Mouse (Mus musculus): ENCODE data around the gene Gm49361. TPM values are rescaled to one million over a fixed set of nuclear protein-coding genes. Genes with fewer than 3 reads are reported as not detected.

The Gm49361 gene
- total and polyA plus RNA-seq, 3 experiments = not detected

GRCm38 (mm10) chr14:57646155-57646554 is 99.7 kb downstream of the Gm49361 start:
- dilution Hi-C loops (cut with MboI; ENCODE audit: extremely low pct_ligation_motif_present, extremely low pct_unique_long_range_greater_than_20kb, low sequenced_read_pairs) = no loop called here
- DNase-seq (ENCODE audit: extremely low read depth) = no peak
- peaks cover 8 to 65% of the 10 kb centered on the region in 2 experiments for H3K36me3 ChIP-seq (replicated peaks in 1 of 2; ENCODE audit: control insufficient read depth in 1 of 2, insufficient read depth in 1 of 2, low read length in 1 of 2)

GRCm38 (mm10) chr14:57639153-57639552 is 106.8 kb downstream of the Gm49361 start:
- Histone ChIP-seq H3K27me3 (replicated peaks) (no peaks in the 10 kb centered on the region), H3K79me2 (replicated peaks; ENCODE audit: control insufficient read depth, extremely low read depth, insufficient read depth, poor library complexity, severe bottlenecking) (peaks cover 11% of the 10 kb centered on the region), H3K36me3 (replicated peaks in 1 of 2; ENCODE audit: control insufficient read depth in 1 of 2, insufficient read depth in 1 of 2, low read length in 1 of 2) (peaks cover 15 to 79% of the 10 kb centered on the region in 2 experiments), H3K9ac (ENCODE audit: insufficient read depth, low read depth) (no peak overlapping the region), H3K4me2 (ENCODE audit: insufficient read depth, low read depth, poor library complexity, severe bottlenecking) (no peak overlapping the region), H3K4me3 (replicated peaks in 1 of 3; ENCODE audit: low read depth in 2 of 3, low read length in 2 of 3, poor library complexity in 1 of 3) (no peak overlapping the region), H3K9me3 (replicated peaks; ENCODE audit: low read length) (no peaks in the 10 kb centered on the region), H3K27ac (ENCODE audit: insufficient read depth, low read depth) (no peak overlapping the region), H3K4me1 (ENCODE audit: control insufficient read depth in 1 of 2, insufficient read depth in 2 of 2) (no peaks in the 10 kb centered on the region)
- in situ Hi-C loops (cut with MboI; ENCODE audit: low pct_ligation_motif_present, low pct_unique_long_range_greater_than_20kb, low sequenced_read_pairs) = no loop called here
- dilution Hi-C loops (cut with MboI; ENCODE audit: extremely low pct_ligation_motif_present, extremely low pct_unique_long_range_greater_than_20kb, low sequenced_read_pairs) = no loop called here
- TF ChIP-seq CHD1 (IDR thresholded peaks at IDR 0.05; ENCODE audit: low read depth, low read length) (no peak), RAD21 (IDR thresholded peaks at IDR 0.05; ENCODE audit: low read depth, low read length) (no peak), PAX5 (IDR thresholded peaks at IDR 0.05; ENCODE audit: low read length) (no peak), TBP (conservative IDR thresholded peaks at IDR 0.05; ENCODE audit: low read depth, low read length) (no peak), E2F4 (IDR thresholded peaks at IDR 0.05; ENCODE audit: insufficient replicate concordance, low read depth, low read length) (no peak), NELFE (IDR thresholded peaks at IDR 0.05; ENCODE audit: low read depth, low read length) (no peak), JUND (conservative IDR thresholded peaks at IDR 0.05; ENCODE audit: low read depth, low read length) (no peak), MAX (IDR thresholded peaks at IDR 0.05; ENCODE audit: low read length) (no peak), GABPA (IDR thresholded peaks at IDR 0.05; ENCODE audit: insufficient replicate concordance, low read depth, low read length) (no peak), MXI1 (IDR thresholded peaks at IDR 0.05; ENCODE audit: low read depth, low read length) (no peak), ZNF384 (IDR thresholded peaks at IDR 0.05; ENCODE audit: low read depth, low read length) (no peak), MAFK (IDR thresholded peaks at IDR 0.05; ENCODE audit: insufficient replicate concordance, low read length) (no peak), POLR2AphosphoS2 (IDR thresholded peaks at IDR 0.05; ENCODE audit: low read depth, low read length) (no peak), KAT2A (IDR thresholded peaks at IDR 0.05; ENCODE audit: insufficient replicate concordance, low read length) (no peak), MEF2A (IDR thresholded peaks at IDR 0.05; ENCODE audit: borderline replicate concordance, low read depth, low read length) (no peak), UBTF (IDR thresholded peaks at IDR 0.05; ENCODE audit: low read depth, low read length) (no peak), USF2 (conservative IDR thresholded peaks at IDR 0.05; ENCODE audit: low read depth, low read length) (no peak), ELF1 (IDR thresholded peaks at IDR 0.05; ENCODE audit: low read depth, low read length) (no peak)
- no peak for DNase-seq (ENCODE audit: extremely low read depth)

More at GRCm38 (mm10) chr14:57646155-57646554, 99.7 kb downstream of the Gm49361 start:
- H3K27me3 ChIP-seq (replicated peaks) = no peaks in the 10 kb centered on the region
- peaks cover 41% of the 10 kb centered on the region for H3K79me2 ChIP-seq (replicated peaks; ENCODE audit: control insufficient read depth, extremely low read depth, insufficient read depth, poor library complexity, severe bottlenecking)
- H3K27ac ChIP-seq (ENCODE audit: insufficient read depth, low read depth) = no peak overlapping the region
- no peak overlapping the region for H3K9ac ChIP-seq (ENCODE audit: insufficient read depth, low read depth)
- H3K9me3 ChIP-seq (replicated peaks; ENCODE audit: low read length) = no peaks in the 10 kb centered on the region
- H3K4me2 ChIP-seq (ENCODE audit: insufficient read depth, low read depth, poor library complexity, severe bottlenecking) = no peak overlapping the region
- in situ Hi-C loops (cut with MboI; ENCODE audit: low pct_ligation_motif_present, low pct_unique_long_range_greater_than_20kb, low sequenced_read_pairs) = no loop called here
- no peak overlapping the region for H3K4me3 ChIP-seq (replicated peaks in 1 of 3; ENCODE audit: low read depth in 2 of 3, low read length in 2 of 3, poor library complexity in 1 of 3)
- TF ChIP-seq RAD21 (IDR thresholded peaks at IDR 0.05; ENCODE audit: low read depth, low read length) (no peak), JUND (conservative IDR thresholded peaks at IDR 0.05; ENCODE audit: low read depth, low read length) (no peak), NELFE (IDR thresholded peaks at IDR 0.05; ENCODE audit: low read depth, low read length) (no peak), MYC (IDR thresholded peaks at IDR 0.05; ENCODE audit: low read depth, low read length) (no peak), USF2 (conservative IDR thresholded peaks at IDR 0.05; ENCODE audit: low read depth, low read length) (no peak), GABPA (IDR thresholded peaks at IDR 0.05; ENCODE audit: insufficient replicate concordance, low read depth, low read length) (no peak), MEF2A (IDR thresholded peaks at IDR 0.05; ENCODE audit: borderline replicate concordance, low read depth, low read length) (no peak), SIN3A (IDR thresholded peaks at IDR 0.05; ENCODE audit: low read length) (no peak), POLR2A (IDR thresholded peaks at IDR 0.05; ENCODE audit: low read depth, low read length) (no peak), RCOR1 (conservative IDR thresholded peaks at IDR 0.05; ENCODE audit: low read depth, low read length) (no peak), HCFC1 (IDR thresholded peaks at IDR 0.05; ENCODE audit: low read depth, low read length) (no peak), BHLHE40 (IDR thresholded peaks at IDR 0.05; ENCODE audit: low read depth, low read length) (no peak), CHD2 (IDR thresholded peaks at IDR 0.05; ENCODE audit: low read length) (no peak), ETS1 (conservative IDR thresholded peaks at IDR 0.05; ENCODE audit: low read depth, low read length) (no peak), MAX (IDR thresholded peaks at IDR 0.05; ENCODE audit: low read length) (no peak)
- peaks cover 2 to 20% of the 10 kb centered on the region in 2 experiments; a peak in 3 of 4 replicates for H3K4me1 ChIP-seq (ENCODE audit: control insufficient read depth in 1 of 2, insufficient read depth in 2 of 2)
